Mouse (Mus musculus) G1E (cell line): ENCODE results near the gene Psmd12.

ENCODE experiments used
- CTCF ChIP-seq: IDR thresholded peaks from 2 replicates; pipeline ENCODE4 v1.5.1; 2012; ENCODE audit warnings: low read depth, low read length, inconsistent platforms, mixed read lengths
- GATA1 ChIP-seq: IDR thresholded peaks from 2 replicates; pipeline ENCODE4 v1.6.1; 2012; ENCODE audit warnings: borderline replicate concordance, low read length, inconsistent platforms, mixed read lengths
- GATA2 ChIP-seq: IDR thresholded peaks from 2 replicates; pipeline ENCODE4 v1.6.1; 2012; ENCODE audit warnings: low read depth, low read length, inconsistent platforms, borderline replicate concordance
- POLR2AphosphoS5 ChIP-seq: IDR thresholded peaks from 2 replicates; pipeline ENCODE4 v1.6.1; 2012; ENCODE audit warnings: low read depth, low read length, inconsistent platforms; ENCODE audit not compliant: insufficient replicate concordance
- TAL1 ChIP-seq: conservative IDR thresholded peaks from 2 replicates; pipeline ENCODE4 v1.6.1; 2012; ENCODE audit warnings: low read depth, low read length, inconsistent platforms, mixed read lengths

- no peak for TF ChIP-seq CTCF
- TF ChIP-seq GATA1: no peak
- no peak for TF ChIP-seq POLR2AphosphoS5
- no peak for TF ChIP-seq TAL1
- no peak for TF ChIP-seq GATA2
Observed at GRCm38 (mm10) chr11:107538994-107539393, 59.7 kb downstream of the Psmd12 start.
